Mouse (Mus musculus): ENCODE data around the gene Sumf2. TPM values are rescaled to one million over a fixed set of nuclear protein-coding genes. Genes with fewer than 3 reads are reported as not detected.

The Sumf2 gene
- polyA plus RNA-seq, 1 experiment from 2014 or later = 37.3 TPM

DNA sequence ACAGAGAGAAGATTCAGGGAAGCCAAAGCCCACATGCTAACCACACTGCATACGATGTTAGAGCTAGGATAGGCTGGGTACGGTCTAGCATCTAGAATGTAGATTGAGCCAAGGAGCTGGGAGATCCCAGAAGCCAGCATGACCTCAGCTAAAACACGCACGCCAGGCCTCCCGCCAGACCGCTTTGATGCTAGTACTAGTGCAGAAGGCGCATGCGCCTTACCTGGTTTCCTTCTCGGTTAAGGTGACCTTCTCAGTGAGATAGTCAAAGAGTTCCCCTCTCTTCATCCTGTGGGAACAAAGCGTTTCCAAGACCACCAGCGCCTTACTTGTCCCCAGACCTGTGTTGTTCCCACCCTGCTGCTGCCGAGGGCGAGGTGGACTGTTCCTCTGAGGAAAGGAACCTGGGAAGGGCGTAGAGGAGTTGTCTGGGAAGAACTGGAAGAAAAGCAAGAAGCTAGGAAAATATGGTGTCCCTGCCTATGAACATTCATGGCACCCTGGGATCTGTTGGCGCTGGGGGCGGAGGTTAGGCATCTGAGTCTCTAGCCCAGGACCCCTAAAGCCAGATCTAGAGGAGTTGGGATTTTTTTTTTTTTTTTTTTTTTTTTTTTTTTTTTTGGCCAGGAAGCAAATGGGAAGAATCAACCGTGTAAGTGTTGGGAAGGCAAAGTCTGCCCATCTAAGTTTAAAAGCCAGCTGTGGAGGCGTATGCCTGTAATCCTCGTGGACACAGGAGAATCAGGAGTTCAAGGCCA lies 22.6 kb downstream of the Sumf2 start:
- 80% methylated on average over 19 of the region's 19 CpGs for WGBS (ENCODE audit: insufficient replicate concordance)
- H3K27me3 ChIP-seq (ENCODE audit: control insufficient read depth, insufficient read depth, low read length) = no peaks in the 10 kb centered on the region
- ATAC-seq (replicated peaks; ENCODE audit: insufficient number of reproducible peaks, low FRiP score, low TSS enrichment) = no peak

GRCm38 (mm10) chr5:129871238-129871637 lies 24.5 kb downstream of the Sumf2 start:
- Histone ChIP-seq H3K9ac (ENCODE audit: low read depth, low read length) (no peak overlapping the region), H3K4me1 (ENCODE audit: control insufficient read depth, insufficient read depth, low read length) (no peaks in the 10 kb centered on the region), H3K27me3 (ENCODE audit: control insufficient read depth, insufficient read depth, low read length) (no peaks in the 10 kb centered on the region), H3K36me3 (ENCODE audit: control insufficient read depth, insufficient read depth, low read length) (no peaks in the 10 kb centered on the region), H3K27ac (ENCODE audit: low read depth, low read length) (no peak overlapping the region), H3K4me2 (no peak overlapping the region), H3K9me3 (replicated peaks; ENCODE audit: control insufficient read depth, low read length) (no peaks in the 10 kb centered on the region), H3K4me3 (ENCODE audit: low read depth, low read length) (no peak overlapping the region)
- ATAC-seq (replicated peaks; ENCODE audit: insufficient number of reproducible peaks, low FRiP score, low TSS enrichment) = no peak
- 76% methylated on average over 2 of the region's 2 CpGs for WGBS (ENCODE audit: insufficient replicate concordance)

More for the DNA sequence above, 22.6 kb downstream of the Sumf2 start:
- Histone ChIP-seq H3K4me2 (no peak overlapping the region), H3K27ac (ENCODE audit: low read depth, low read length) (no peak overlapping the region), H3K9me3 (replicated peaks; ENCODE audit: control insufficient read depth, low read length) (no peaks in the 10 kb centered on the region), H3K36me3 (ENCODE audit: control insufficient read depth, insufficient read depth, low read length) (no peaks in the 10 kb centered on the region), H3K4me3 (ENCODE audit: low read depth, low read length) (no peak overlapping the region), H3K4me1 (ENCODE audit: control insufficient read depth, insufficient read depth, low read length) (no peaks in the 10 kb centered on the region), H3K9ac (ENCODE audit: low read depth, low read length) (no peak overlapping the region)

GRCm38 (mm10) chr5:129873942-129874341 lies 27.2 kb downstream of the Sumf2 start:
- 80% methylated on average over 12 of the region's 12 CpGs for WGBS (ENCODE audit: insufficient replicate concordance)
- no peak overlapping the region for H3K27ac ChIP-seq (ENCODE audit: low read depth, low read length)
- H3K9ac ChIP-seq (ENCODE audit: low read depth, low read length) = no peak overlapping the region
- ATAC-seq (replicated peaks; ENCODE audit: insufficient number of reproducible peaks, low FRiP score, low TSS enrichment) = no peak
- H3K4me2 ChIP-seq = no peak overlapping the region
- no peaks in the 10 kb centered on the region for H3K27me3 ChIP-seq (ENCODE audit: control insufficient read depth, insufficient read depth, low read length)
- no peaks in the 10 kb centered on the region for H3K36me3 ChIP-seq (ENCODE audit: control insufficient read depth, insufficient read depth, low read length)
- no peak overlapping the region for H3K4me3 ChIP-seq (ENCODE audit: low read depth, low read length)
- peaks cover 8% of the 10 kb centered on the region for H3K4me1 ChIP-seq (ENCODE audit: control insufficient read depth, insufficient read depth, low read length)
- no peaks in the 10 kb centered on the region for H3K9me3 ChIP-seq (replicated peaks; ENCODE audit: control insufficient read depth, low read length)

DNA sequence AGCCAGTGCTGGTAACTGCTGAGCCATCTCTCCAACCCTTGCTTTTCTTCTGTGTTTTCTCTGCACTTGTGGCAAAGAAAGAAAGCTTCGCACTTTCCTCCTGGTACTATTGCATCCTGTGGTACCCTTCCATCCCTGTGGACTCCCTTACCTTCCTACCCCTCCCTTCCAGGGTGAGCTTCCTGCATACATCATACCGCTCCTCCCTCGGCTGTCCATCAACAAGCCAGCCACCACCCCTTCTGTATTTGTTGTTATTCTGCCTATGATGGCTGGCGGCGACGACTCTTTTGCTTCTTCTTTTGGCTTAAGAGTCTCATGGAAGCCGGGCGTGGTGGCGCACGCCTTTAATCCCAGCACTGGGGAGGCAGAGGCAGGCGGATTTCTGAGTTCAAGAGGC lies 28.3 kb downstream of the Sumf2 start:
- no peak for ATAC-seq (replicated peaks; ENCODE audit: insufficient number of reproducible peaks, low FRiP score, low TSS enrichment)
- WGBS (ENCODE audit: insufficient replicate concordance) = 75% methylated on average over 11 of the region's 11 CpGs

DNA sequence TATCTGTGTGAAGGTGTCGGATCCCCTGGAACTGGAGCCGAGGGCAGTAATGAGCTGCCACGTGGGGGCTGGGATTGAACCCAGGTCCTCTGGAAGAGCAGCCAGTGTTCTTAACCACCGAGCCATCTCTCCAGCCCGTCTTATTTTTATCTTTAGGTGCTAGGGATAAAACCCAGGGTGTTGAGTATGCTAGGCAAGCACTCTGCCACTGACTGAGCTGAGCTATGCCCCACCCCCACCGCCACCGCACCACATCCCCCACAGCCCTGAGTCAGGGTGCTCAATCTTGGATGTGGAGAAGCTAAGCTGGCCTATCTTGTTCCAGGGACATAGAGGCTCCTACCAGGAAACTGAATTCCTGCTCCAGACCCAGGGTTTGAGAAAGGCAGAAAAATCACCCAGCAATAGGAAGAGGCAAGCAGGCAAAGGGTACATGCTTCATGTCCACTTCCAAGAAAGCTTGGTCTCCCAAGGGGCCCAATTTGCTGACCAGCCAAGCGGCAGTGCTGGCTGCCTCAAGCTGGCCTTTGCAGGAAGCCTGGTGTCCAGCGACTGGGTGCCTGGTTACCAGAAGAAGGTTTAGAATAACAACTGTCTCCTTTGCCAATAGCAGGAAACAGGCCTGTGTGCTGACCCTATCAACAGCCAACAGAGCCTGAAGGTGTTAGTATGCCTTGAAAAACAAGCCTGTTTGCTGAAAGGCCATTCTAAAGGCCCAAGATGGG lies 31.1 kb downstream of the Sumf2 start:
- Histone ChIP-seq H3K36me3 (ENCODE audit: control insufficient read depth, insufficient read depth, low read length) (peaks cover 12% of the 10 kb centered on the region), H3K4me2 (no peak overlapping the region), H3K27ac (ENCODE audit: low read depth, low read length) (0 out of 2 replicates have a peak overlapping the region, but pooled peaks have one; percentile 10), H3K4me3 (ENCODE audit: low read depth, low read length) (no peak overlapping the region), H3K9me3 (replicated peaks; ENCODE audit: control insufficient read depth, low read length) (no peaks in the 10 kb centered on the region), H3K27me3 (ENCODE audit: control insufficient read depth, insufficient read depth, low read length) (no peaks in the 10 kb centered on the region), H3K4me1 (ENCODE audit: control insufficient read depth, insufficient read depth, low read length) (peaks cover 8% of the 10 kb centered on the region), H3K9ac (ENCODE audit: low read depth, low read length) (no peak overlapping the region)
- 56% methylated on average over 9 of the region's 9 CpGs for WGBS (ENCODE audit: insufficient replicate concordance)
- no peak for ATAC-seq (replicated peaks; ENCODE audit: insufficient number of reproducible peaks, low FRiP score, low TSS enrichment)

More for the DNA sequence above, 28.3 kb downstream of the Sumf2 start:
- Histone ChIP-seq H3K36me3 (ENCODE audit: control insufficient read depth, insufficient read depth, low read length) (no peaks in the 10 kb centered on the region; the same call in 1 of the 2 replicates), H3K4me3 (ENCODE audit: low read depth, low read length) (no peak overlapping the region), H3K27ac (ENCODE audit: low read depth, low read length) (no peak overlapping the region), H3K9ac (ENCODE audit: low read depth, low read length) (no peak overlapping the region), H3K9me3 (replicated peaks; ENCODE audit: control insufficient read depth, low read length) (no peaks in the 10 kb centered on the region), H3K4me2 (no peak overlapping the region), H3K27me3 (ENCODE audit: control insufficient read depth, insufficient read depth, low read length) (no peaks in the 10 kb centered on the region), H3K4me1 (ENCODE audit: control insufficient read depth, insufficient read depth, low read length) (peaks cover 8% of the 10 kb centered on the region)

GRCm38 (mm10) chr5:129878946-129879345 lies 32.2 kb downstream of the Sumf2 start:
- peaks cover 15% of the 10 kb centered on the region for H3K36me3 ChIP-seq (ENCODE audit: control insufficient read depth, insufficient read depth, low read length)
- no peak overlapping the region for H3K4me2 ChIP-seq
- no peaks in the 10 kb centered on the region for H3K9me3 ChIP-seq (replicated peaks; ENCODE audit: control insufficient read depth, low read length)
- peaks cover 8% of the 10 kb centered on the region for H3K4me1 ChIP-seq (ENCODE audit: control insufficient read depth, insufficient read depth, low read length)
- no peaks in the 10 kb centered on the region for H3K27me3 ChIP-seq (ENCODE audit: control insufficient read depth, insufficient read depth, low read length)
- no peak for ATAC-seq (replicated peaks; ENCODE audit: insufficient number of reproducible peaks, low FRiP score, low TSS enrichment)
- no peak overlapping the region for H3K27ac ChIP-seq (ENCODE audit: low read depth, low read length)
- no peak overlapping the region for H3K9ac ChIP-seq (ENCODE audit: low read depth, low read length)
- H3K4me3 ChIP-seq (ENCODE audit: low read depth, low read length) = no peak overlapping the region
- 36% methylated on average over 2 of the region's 2 CpGs for WGBS (ENCODE audit: insufficient replicate concordance)

DNA sequence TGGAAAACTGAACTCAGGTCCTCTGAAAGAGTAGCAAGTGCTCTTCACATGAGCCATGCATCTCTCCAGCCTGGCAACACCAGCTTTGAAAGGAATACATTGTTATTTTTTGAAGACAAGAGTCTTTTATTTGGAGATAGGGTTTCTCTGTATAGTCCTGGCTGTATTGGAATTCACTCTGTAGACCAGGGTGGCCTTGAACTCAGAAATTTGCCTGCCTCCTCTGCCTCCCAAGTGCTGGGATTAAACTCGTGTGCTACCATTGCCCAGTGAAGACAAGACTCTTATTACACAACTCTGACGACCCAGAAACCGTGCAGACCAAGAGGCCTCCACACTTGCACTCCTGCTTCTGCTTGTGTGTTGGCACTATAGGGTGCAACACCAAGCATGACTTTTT lies 33.1 kb downstream of the Sumf2 start:
- WGBS (ENCODE audit: insufficient replicate concordance) = 71% methylated on average over 3 of the region's 3 CpGs
- no peak overlapping the region for H3K9ac ChIP-seq (ENCODE audit: low read depth, low read length)

DNA sequence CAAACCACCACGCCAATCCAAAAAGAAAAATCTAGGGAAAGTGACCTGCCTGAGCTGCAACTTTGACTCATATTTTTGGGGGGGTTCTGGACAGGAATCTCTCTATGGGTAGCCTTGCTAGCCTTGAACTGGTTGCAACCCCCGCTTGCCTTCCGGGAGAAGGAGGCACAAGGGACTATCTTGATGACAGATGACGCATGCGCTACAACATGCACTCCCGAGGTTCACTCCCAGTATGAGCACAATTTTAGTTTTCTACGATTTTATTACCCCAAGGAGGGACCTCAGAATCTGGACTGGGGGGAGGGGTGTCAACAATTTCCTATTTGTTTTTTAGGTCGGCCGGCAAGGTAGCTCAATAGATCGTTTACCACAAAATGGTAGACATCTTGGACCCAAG lies 39.5 kb downstream of the Sumf2 start:
- Histone ChIP-seq H3K4me3 (ENCODE audit: low read depth, low read length) (peak overlapping the region; percentile 85), H3K9me3 (replicated peaks; ENCODE audit: control insufficient read depth, low read length) (no peaks in the 10 kb centered on the region), H3K4me2 (peak overlapping the region; percentile 93), H3K9ac (ENCODE audit: low read depth, low read length) (peak overlapping the region; percentile 93), H3K27me3 (ENCODE audit: control insufficient read depth, insufficient read depth, low read length) (no peaks in the 10 kb centered on the region), H3K4me1 (ENCODE audit: control insufficient read depth, insufficient read depth, low read length) (peaks cover 3% of the 10 kb centered on the region; the same call in 1 of the 2 replicates), H3K36me3 (ENCODE audit: control insufficient read depth, insufficient read depth, low read length) (peaks cover 17% of the 10 kb centered on the region), H3K27ac (ENCODE audit: low read depth, low read length) (peak overlapping the region; percentile 95)
- no peak for ATAC-seq (replicated peaks; ENCODE audit: insufficient number of reproducible peaks, low FRiP score, low TSS enrichment)
- WGBS (ENCODE audit: insufficient replicate concordance) = 26% methylated on average over 10 of the region's 10 CpGs

More for the DNA sequence above, 33.1 kb downstream of the Sumf2 start:
- H3K27me3 ChIP-seq (ENCODE audit: control insufficient read depth, insufficient read depth, low read length) = no peaks in the 10 kb centered on the region
- ATAC-seq (replicated peaks; ENCODE audit: insufficient number of reproducible peaks, low FRiP score, low TSS enrichment) = no peak
- H3K4me2 ChIP-seq = no peak overlapping the region
- H3K36me3 ChIP-seq (ENCODE audit: control insufficient read depth, insufficient read depth, low read length) = peaks cover 21% of the 10 kb centered on the region
- H3K4me1 ChIP-seq (ENCODE audit: control insufficient read depth, insufficient read depth, low read length) = peaks cover 8% of the 10 kb centered on the region
- H3K27ac ChIP-seq (ENCODE audit: low read depth, low read length) = no peak overlapping the region
- H3K4me3 ChIP-seq (ENCODE audit: low read depth, low read length) = no peak overlapping the region
- H3K9me3 ChIP-seq (replicated peaks; ENCODE audit: control insufficient read depth, low read length) = no peaks in the 10 kb centered on the region
